Mouse (Mus musculus) MEL (cell line): ENCODE measurements around the gene Tmem59l.

Source experiments
- CTCF ChIP-seq, 3 experiments: IDR thresholded peaks in 2 of 3; conservative IDR thresholded peaks in 1 of 3; 2 replicates each; pipeline ENCODE4 v1.5.1; 2011 to 2012; ENCODE audit warnings: low read length in 3 of 3, low read depth in 2 of 3, mild to moderate bottlenecking in 2 of 3, improper control_type of control experiment in 1 of 3, inconsistent platforms in 1 of 3, mixed read lengths in 1 of 3, moderate library complexity in 1 of 3; ENCODE audit not compliant: control insufficient read depth in 1 of 3, insufficient read depth in 1 of 3, poor library complexity in 1 of 3, severe bottlenecking in 1 of 3
- E2F4 ChIP-seq: IDR thresholded peaks from 2 replicates; pipeline ENCODE4 v1.6.1; 2011; ENCODE audit warnings: low read depth, low read length, improper control_type of control experiment, borderline replicate concordance
- MAFK ChIP-seq: IDR thresholded peaks from 2 replicates; pipeline ENCODE4 v1.6.1; 2011; ENCODE audit warnings: low read depth, mild to moderate bottlenecking, low read length, improper control_type of control experiment, borderline replicate concordance
- MAX ChIP-seq: IDR thresholded peaks from 2 replicates; pipeline ENCODE4 v1.6.1; 2011; ENCODE audit warnings: low read length, improper control_type of control experiment
- RCOR1 ChIP-seq: IDR thresholded peaks from 2 replicates; pipeline ENCODE4 v1.6.1; 2012; ENCODE audit warnings: low read depth, mild to moderate bottlenecking, inconsistent platforms, low read length, improper control_type of control experiment
- SIN3A ChIP-seq: IDR thresholded peaks from 2 replicates; pipeline ENCODE4 v1.6.1; 2012; ENCODE audit warnings: low read length, improper control_type of control experiment, inconsistent platforms
- TCF12 ChIP-seq: IDR thresholded peaks from 2 replicates; pipeline ENCODE4 v1.6.1; 2014; ENCODE audit warnings: low read depth, mild to moderate bottlenecking, inconsistent platforms, low read length, improper control_type of control experiment, moderate library complexity
- USF1 ChIP-seq: IDR thresholded peaks from 2 replicates; pipeline ENCODE4 v1.6.1; 2014; ENCODE audit warnings: low read depth, mild to moderate bottlenecking, inconsistent platforms, low read length, improper control_type of control experiment, moderate library complexity
- USF2 ChIP-seq, 2 experiments: IDR thresholded peaks; 2 replicates each; pipeline ENCODE4 v1.6.1; 2011 to 2012; ENCODE audit warnings: improper control_type of control experiment in 2 of 2, low read length in 2 of 2, borderline replicate concordance in 1 of 2, inconsistent platforms in 1 of 2, low read depth in 1 of 2, mild to moderate bottlenecking in 1 of 2; ENCODE audit not compliant: insufficient read depth in 1 of 2
- ZC3H11A ChIP-seq: IDR thresholded peaks from 2 replicates; pipeline ENCODE4 v1.6.1; 2012; ENCODE audit warnings: low read depth, mild to moderate bottlenecking, inconsistent platforms, low read length, improper control_type of control experiment

DNA sequence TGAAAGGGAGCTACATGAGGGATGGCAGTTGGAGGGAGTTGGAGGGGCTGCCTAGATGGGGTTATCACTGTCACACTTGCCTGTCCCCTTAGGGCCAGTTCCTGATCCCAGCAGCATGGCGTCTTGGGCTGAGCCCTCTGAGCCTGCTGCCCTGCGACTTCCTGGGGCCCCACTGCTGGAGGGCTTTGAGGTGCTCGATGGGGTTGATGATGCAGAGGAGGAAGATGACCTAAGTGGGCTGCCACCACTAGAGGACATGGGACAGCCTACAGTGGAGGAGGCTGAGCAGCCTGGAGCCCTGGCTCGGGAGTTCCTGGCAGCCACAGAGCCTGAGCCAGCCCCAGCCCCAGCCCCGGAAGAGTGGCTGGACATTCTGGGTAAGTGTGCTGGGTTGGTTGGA lies 42.1 kb upstream of the Tmem59l start:
- TF ChIP-seq USF1 (no peak), RCOR1 (no peak), CTCF (IDR thresholded peaks at IDR 0.05 in 2 of 3, conservative IDR thresholded peaks at IDR 0.05 in 1 of 3; ENCODE audit: control insufficient read depth in 1 of 3, insufficient read depth in 1 of 3, low read depth in 2 of 3, low read length in 3 of 3, poor library complexity in 1 of 3, severe bottlenecking in 1 of 3) (no peak), ZC3H11A (no peak), MAX (no peak), MAFK (no peak), TCF12 (no peak), SIN3A (no peak), USF2 (IDR thresholded peaks at IDR 0.05; ENCODE audit: borderline replicate concordance in 1 of 2, insufficient read depth in 1 of 2, low read depth in 1 of 2, low read length in 2 of 2) (no peak), E2F4 (no peak)
